Mouse (Mus musculus) MEL (cell line): Measurements from ENCODE around the gene Tmem108. TPM values are rescaled to one million over a fixed set of nuclear protein-coding genes. Genes with fewer than 3 reads are reported as not detected.

Experiments
- DNase-seq: peaks from one replicate; pipeline ENCODE4 v3.0.0; 2011; ENCODE audit warnings: low read depth, low spot score
- H3K27ac ChIP-seq: 2 replicates; pipeline ENCODE4 v1.5.1; 2012; ENCODE audit warnings: low read depth, mild to moderate bottlenecking, control low read depth, low read length, moderate library complexity; ENCODE audit not compliant: control insufficient read depth
- H3K27me3 ChIP-seq, 2 experiments: fragments of 150-350 bp in 1 of 2; sonication (generic) in 1 of 2; 2 replicates each; pipeline ENCODE4 v1.6.1; 2012; ENCODE audit warnings: low read length in 2 of 2, mild to moderate bottlenecking in 2 of 2, improper control_type of control experiment in 1 of 2, moderate library complexity in 1 of 2; ENCODE audit not compliant: insufficient read depth in 2 of 2, control insufficient read depth in 1 of 2
- H3K36me3 ChIP-seq, 2 experiments: 2 replicates each; pipeline ENCODE4 v1.6.1; 2012 to 2014; ENCODE audit warnings: low read length in 2 of 2, improper control_type of control experiment in 1 of 2, inconsistent platforms in 1 of 2, mild to moderate bottlenecking in 1 of 2; ENCODE audit not compliant: insufficient read depth in 2 of 2, control insufficient read depth in 1 of 2
- H3K4me1 ChIP-seq, 2 experiments: fragments of 150-350 bp in 1 of 2; sonication (generic) in 1 of 2; 2 replicates each; pipeline ENCODE4 v1.6.1; 2012; ENCODE audit warnings: low read length in 2 of 2, improper control_type of control experiment in 1 of 2, mild to moderate bottlenecking in 1 of 2; ENCODE audit not compliant: insufficient read depth in 2 of 2, control insufficient read depth in 1 of 2
- H3K4me3 ChIP-seq, 2 experiments: fragments of 150-350 bp in 1 of 2; sonication (generic) in 1 of 2; 2 replicates each; pipeline ENCODE4 v1.5.1; 2012; ENCODE audit warnings: low read depth in 2 of 2, low read length in 2 of 2, mild to moderate bottlenecking in 2 of 2, moderate library complexity in 2 of 2, control low read depth in 1 of 2, improper control_type of control experiment in 1 of 2; ENCODE audit not compliant: control insufficient read depth in 1 of 2, insufficient read depth in 1 of 2
- H3K79me2 ChIP-seq: 2 replicates; pipeline ENCODE4 v1.6.1; 2012; ENCODE audit warnings: mild to moderate bottlenecking, low read length, moderate library complexity; ENCODE audit not compliant: control insufficient read depth, poor library complexity, insufficient read depth
- H3K9ac ChIP-seq: 2 replicates; pipeline ENCODE4 v1.6.1; 2012; ENCODE audit warnings: low read depth, mild to moderate bottlenecking, control low read depth, low read length, moderate library complexity; ENCODE audit not compliant: control insufficient read depth, poor library complexity, severe bottlenecking
- H3K9me3 ChIP-seq: fragments of 150-350 bp; sonication (generic); replicated peaks from 2 replicates; pipeline ENCODE4 v1.6.1; 2012; ENCODE audit warnings: mild to moderate bottlenecking, low read length, improper control_type of control experiment, moderate library complexity; ENCODE audit not compliant: insufficient read depth
- CHD2 ChIP-seq: IDR thresholded peaks from 2 replicates; pipeline ENCODE4 v1.6.1; 2011; ENCODE audit warnings: low read length, improper control_type of control experiment
- CTCF ChIP-seq, 3 experiments: IDR thresholded peaks in 2 of 3; conservative IDR thresholded peaks in 1 of 3; 2 replicates each; pipeline ENCODE4 v1.5.1; 2011 to 2012; ENCODE audit warnings: low read length in 3 of 3, low read depth in 2 of 3, mild to moderate bottlenecking in 2 of 3, improper control_type of control experiment in 1 of 3, inconsistent platforms in 1 of 3, mixed read lengths in 1 of 3, moderate library complexity in 1 of 3; ENCODE audit not compliant: control insufficient read depth in 1 of 3, insufficient read depth in 1 of 3, poor library complexity in 1 of 3, severe bottlenecking in 1 of 3
- ELF1 ChIP-seq: IDR thresholded peaks from 2 replicates; pipeline ENCODE4 v1.6.1; 2014; ENCODE audit warnings: low read depth, mild to moderate bottlenecking, inconsistent platforms, low read length, improper control_type of control experiment, moderate library complexity
- ETS1 ChIP-seq: IDR thresholded peaks from 2 replicates; pipeline ENCODE4 v1.6.1; 2012; ENCODE audit warnings: low read depth, mild to moderate bottlenecking, inconsistent platforms, low read length, improper control_type of control experiment, moderate library complexity
- GABPA ChIP-seq: IDR thresholded peaks from 2 replicates; pipeline ENCODE4 v1.6.1; 2012; ENCODE audit warnings: low read depth, mild to moderate bottlenecking, inconsistent platforms, low read length, improper control_type of control experiment, moderate library complexity
- GATA1 ChIP-seq: IDR thresholded peaks from 2 replicates; pipeline ENCODE4 v1.6.1; 2011; ENCODE audit warnings: low read depth, low read length, improper control_type of control experiment
- HCFC1 ChIP-seq: IDR thresholded peaks from 2 replicates; pipeline ENCODE4 v1.6.1; 2012; ENCODE audit warnings: low read depth, mild to moderate bottlenecking, inconsistent platforms, low read length, improper control_type of control experiment, moderate library complexity
- MAFK ChIP-seq: IDR thresholded peaks from 2 replicates; pipeline ENCODE4 v1.6.1; 2011; ENCODE audit warnings: low read depth, mild to moderate bottlenecking, low read length, improper control_type of control experiment, borderline replicate concordance
- MAX ChIP-seq: IDR thresholded peaks from 2 replicates; pipeline ENCODE4 v1.6.1; 2011; ENCODE audit warnings: low read length, improper control_type of control experiment
- MAZ ChIP-seq: IDR thresholded peaks from 2 replicates; pipeline ENCODE4 v1.6.1; 2012; ENCODE audit warnings: low read depth, mild to moderate bottlenecking, inconsistent platforms, low read length, improper control_type of control experiment
- MEF2A ChIP-seq: IDR thresholded peaks from 2 replicates; pipeline ENCODE4 v1.6.1; 2014; ENCODE audit warnings: low read depth, mild to moderate bottlenecking, inconsistent platforms, low read length, improper control_type of control experiment; ENCODE audit not compliant: poor library complexity, insufficient replicate concordance, severe bottlenecking; ENCODE audit errors: extremely low read depth
- MXI1 ChIP-seq: IDR thresholded peaks from 2 replicates; pipeline ENCODE4 v1.6.1; 2011; ENCODE audit warnings: mild to moderate bottlenecking, low read depth, low read length, improper control_type of control experiment
- MYB ChIP-seq: IDR thresholded peaks from 2 replicates; pipeline ENCODE4 v1.6.1; 2011; ENCODE audit warnings: mild to moderate bottlenecking, low read depth, low read length, improper control_type of control experiment
- NELFE ChIP-seq: IDR thresholded peaks from 2 replicates; pipeline ENCODE4 v1.6.1; 2011; ENCODE audit warnings: low read depth, low read length, improper control_type of control experiment
- NRF1 ChIP-seq: IDR thresholded peaks from 2 replicates; pipeline ENCODE4 v1.6.1; 2014; ENCODE audit warnings: low read depth, mild to moderate bottlenecking, inconsistent platforms, low read length, improper control_type of control experiment, moderate library complexity; ENCODE audit not compliant: poor library complexity, insufficient read depth, severe bottlenecking
- POLR2A ChIP-seq, 2 experiments: IDR thresholded peaks; 2 replicates each; pipeline ENCODE4 v1.6.1; 2011 to 2012; ENCODE audit warnings: low read length in 2 of 2, mild to moderate bottlenecking in 2 of 2, control low read depth in 1 of 2, improper control_type of control experiment in 1 of 2, low read depth in 1 of 2, moderate library complexity in 1 of 2; ENCODE audit not compliant: control insufficient read depth in 1 of 2, insufficient read depth in 1 of 2, poor library complexity in 1 of 2
- POLR2AphosphoS5 ChIP-seq: IDR thresholded peaks from 2 replicates; pipeline ENCODE4 v1.6.1; 2012; ENCODE audit warnings: low read depth, borderline replicate concordance, mild to moderate bottlenecking, inconsistent platforms, low read length, moderate library complexity, mixed read lengths
- RCOR1 ChIP-seq: IDR thresholded peaks from 2 replicates; pipeline ENCODE4 v1.6.1; 2012; ENCODE audit warnings: low read depth, mild to moderate bottlenecking, inconsistent platforms, low read length, improper control_type of control experiment
- SIN3A ChIP-seq: IDR thresholded peaks from 2 replicates; pipeline ENCODE4 v1.6.1; 2012; ENCODE audit warnings: low read length, improper control_type of control experiment, inconsistent platforms
- SMC3 ChIP-seq: IDR thresholded peaks from 2 replicates; pipeline ENCODE4 v1.6.1; 2011; ENCODE audit warnings: low read depth, low read length, improper control_type of control experiment
- TCF12 ChIP-seq: IDR thresholded peaks from 2 replicates; pipeline ENCODE4 v1.6.1; 2014; ENCODE audit warnings: low read depth, mild to moderate bottlenecking, inconsistent platforms, low read length, improper control_type of control experiment, moderate library complexity
- USF1 ChIP-seq: IDR thresholded peaks from 2 replicates; pipeline ENCODE4 v1.6.1; 2014; ENCODE audit warnings: low read depth, mild to moderate bottlenecking, inconsistent platforms, low read length, improper control_type of control experiment, moderate library complexity
- ZNF384 ChIP-seq: IDR thresholded peaks from 2 replicates; pipeline ENCODE4 v1.6.1; 2012; ENCODE audit warnings: low read depth, mild to moderate bottlenecking, inconsistent platforms, low read length, improper control_type of control experiment
- polyA plus RNA-seq, 2 experiments: library from polyadenylated mRNA; stranded (reverse) in 1 of 2; unstranded in 1 of 2; fragments of >175 nt in 1 of 2; fragments of >200 nt in 1 of 2; gene quantifications; 2 replicates each; pipeline versions ENCODE4 v1.2.1 to v1.2.4; 2012; ENCODE audit warnings: low replicate concordance in 2 of 2, low read depth in 1 of 2; ENCODE audit not compliant: insufficient read length in 2 of 2, insufficient read depth in 1 of 2, missing spikeins in 1 of 2
- total RNA-seq: library from RNA; depleted of rRNA; stranded (reverse); fragments of 300-350 nt; gene quantifications from 2 replicates; pipeline ENCODE4 v1.2.3, GENCODE M21; 2012

The Tmem108 gene
- total and polyA plus RNA-seq, 3 experiments, result not detected

DNA sequence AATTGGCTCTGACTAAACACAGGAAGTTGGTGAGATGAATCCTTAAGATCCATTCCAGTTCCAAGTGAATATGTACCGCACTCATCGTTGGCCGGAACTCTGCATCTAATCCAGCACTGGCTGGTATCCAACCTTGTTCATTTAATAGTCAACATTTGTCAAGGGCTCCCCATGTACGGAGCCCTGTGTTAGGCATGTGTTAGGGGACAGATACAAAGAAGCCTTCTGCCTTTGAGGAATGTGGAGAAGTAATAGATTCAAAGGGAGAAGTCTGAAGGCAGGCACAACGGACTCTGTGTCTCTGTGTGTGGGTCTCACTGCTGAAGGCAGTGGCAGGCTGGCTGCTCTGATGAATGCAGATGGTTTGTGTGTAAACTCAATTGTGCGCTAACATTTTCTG, 202.9 kb downstream of the Tmem108 start:
- H3K9ac ChIP-seq, result no peak overlapping the region
- no peaks in the 10 kb centered on the region for H3K36me3 ChIP-seq
- no peak overlapping the region for H3K27ac ChIP-seq
- no peaks in the 10 kb centered on the region for H3K4me1 ChIP-seq
- H3K9me3 ChIP-seq, result no peaks in the 10 kb centered on the region
- no peak for DNase-seq
- H3K79me2 ChIP-seq, result no peaks in the 10 kb centered on the region
- H3K4me3 ChIP-seq, result no peak overlapping the region
- TF ChIP-seq CTCF (IDR thresholded peaks at IDR 0.05 in 2 of 3, conservative IDR thresholded peaks at IDR 0.05 in 1 of 3; ENCODE audit: control insufficient read depth in 1 of 3, insufficient read depth in 1 of 3, low read depth in 2 of 3, low read length in 3 of 3, poor library complexity in 1 of 3, severe bottlenecking in 1 of 3), result no peak
- no peak for TF ChIP-seq ELF1
- TF ChIP-seq POLR2AphosphoS5, result no peak
- TF ChIP-seq SMC3, result no peak
- TF ChIP-seq MXI1, result no peak
- no peak for TF ChIP-seq TCF12
- TF ChIP-seq RCOR1, result no peak
- TF ChIP-seq ZNF384, result no peak
- no peak for TF ChIP-seq HCFC1
- no peak for TF ChIP-seq GATA1
- TF ChIP-seq POLR2A (IDR thresholded peaks at IDR 0.05; ENCODE audit: control insufficient read depth in 1 of 2, insufficient read depth in 1 of 2, low read depth in 1 of 2, low read length in 2 of 2, poor library complexity in 1 of 2), result no peak
- TF ChIP-seq USF1, result no peak
- no peak for TF ChIP-seq MAZ
- TF ChIP-seq CHD2, result no peak
- no peak for TF ChIP-seq SIN3A
- no peak for TF ChIP-seq NELFE
- no peak for TF ChIP-seq MEF2A
- no peak for TF ChIP-seq MYB
- no peak for TF ChIP-seq NRF1
- no peak for TF ChIP-seq GABPA
- TF ChIP-seq, all 39 proteins: peak for 0
- no peaks in the 10 kb centered on the region for H3K27me3 ChIP-seq

DNA sequence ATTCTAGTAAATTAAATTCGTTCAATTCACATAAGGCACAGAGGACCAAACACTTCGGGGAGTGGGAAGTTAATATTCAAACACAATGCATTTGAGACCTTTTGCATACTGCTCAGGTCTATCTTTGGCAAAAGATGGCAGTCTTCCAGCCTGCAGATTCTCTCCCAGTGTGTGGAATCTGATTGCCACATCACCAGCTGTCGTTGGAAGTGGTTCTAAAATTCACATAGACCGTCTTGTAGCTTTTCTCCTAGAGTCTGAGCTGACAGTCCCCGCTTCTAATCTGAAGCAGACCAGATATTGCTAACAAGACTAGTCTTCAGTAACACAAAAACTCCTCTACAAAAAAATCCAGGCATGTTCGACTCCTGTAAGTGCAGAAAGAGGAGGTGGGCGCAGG, 203.4 kb downstream of the Tmem108 start:
- Histone ChIP-seq H3K4me1 (no peaks in the 10 kb centered on the region), H3K36me3 (no peaks in the 10 kb centered on the region), H3K27me3 (no peaks in the 10 kb centered on the region), H3K4me3 (no peak overlapping the region), H3K9ac (no peak overlapping the region), H3K27ac (no peak overlapping the region), H3K9me3 (no peaks in the 10 kb centered on the region), H3K79me2 (no peaks in the 10 kb centered on the region)
- no peak for DNase-seq
- TF ChIP-seq USF1, result no peak
- TF ChIP-seq ZNF384, result no peak
- no peak for TF ChIP-seq MAX
- no peak for TF ChIP-seq TCF12
- TF ChIP-seq NRF1, result no peak
- no peak for TF ChIP-seq HCFC1
- TF ChIP-seq ETS1, result no peak
- no peak for TF ChIP-seq POLR2A (IDR thresholded peaks at IDR 0.05; ENCODE audit: control insufficient read depth in 1 of 2, insufficient read depth in 1 of 2, low read depth in 1 of 2, low read length in 2 of 2, poor library complexity in 1 of 2)
- TF ChIP-seq MAFK, result no peak
